Mouse (Mus musculus): Measurements from ENCODE around the gene Anp32e. TPM values are rescaled to one million over a fixed set of nuclear protein-coding genes. Genes with fewer than 3 reads are reported as not detected.

The Anp32e gene
- polyA plus RNA-seq, 1 experiment from 2014 or later, result 196 TPM

- Histone ChIP-seq H3K27me3 (no peaks in the 10 kb centered on the region), H3K4me1 (peaks cover 32% of the 10 kb centered on the region), H3K36me3 (peaks cover 30% of the 10 kb centered on the region), H3K4me3 (peak overlapping the region; percentile 12), H3K9me3 (no peaks in the 10 kb centered on the region), H3K27ac (replicated peaks) (peak overlapping the region; percentile 93), H3K4me2 (replicated peaks) (peak overlapping the region; percentile 34), H3K9ac (replicated peaks) (peak overlapping the region; percentile 27)
- WGBS, result 3% methylated on average over 21 of the region's 21 CpGs
- peak; percentile 12; the same call in 1 of the 2 replicates for ATAC-seq (replicated peaks)
Measured at GRCm38 (mm10) chr3:95986001-95986622, 57.1 kb downstream of the Anp32e start.

- no peak for ATAC-seq (replicated peaks)
- no peak overlapping the region for H3K9ac ChIP-seq (replicated peaks)
- H3K27me3 ChIP-seq, result no peaks in the 10 kb centered on the region
- H3K4me3 ChIP-seq, result no peak overlapping the region
- peaks cover 37% of the 10 kb centered on the region for H3K36me3 ChIP-seq
- peaks cover 33% of the 10 kb centered on the region for H3K4me1 ChIP-seq
- H3K9me3 ChIP-seq, result no peaks in the 10 kb centered on the region
- H3K27ac ChIP-seq (replicated peaks), result peak overlapping the region; percentile 93
- H3K4me2 ChIP-seq (replicated peaks), result no peak overlapping the region
- WGBS, result 81% methylated on average over 4 of the region's 4 CpGs
Measured at GRCm38 (mm10) chr3:95986984-95987383, 57.9 kb downstream of the Anp32e start.

GRCm38 (mm10) chr3:95987386-95988110, 58.5 kb downstream of the Anp32e start:
- H3K4me2 ChIP-seq (replicated peaks), result no peak overlapping the region
- no peaks in the 10 kb centered on the region for H3K9me3 ChIP-seq
- H3K4me3 ChIP-seq, result no peak overlapping the region
- peaks cover 39% of the 10 kb centered on the region for H3K4me1 ChIP-seq
- ATAC-seq (replicated peaks), result no peak
- peaks cover 40% of the 10 kb centered on the region for H3K36me3 ChIP-seq
- H3K27me3 ChIP-seq, result no peaks in the 10 kb centered on the region
- 76% methylated on average over 6 of the region's 6 CpGs for WGBS
- no peak overlapping the region for H3K9ac ChIP-seq (replicated peaks)
- H3K27ac ChIP-seq (replicated peaks), result peak overlapping the region; percentile 93; the same call in 1 of the 2 replicates

GRCm38 (mm10) chr3:95988138-95988537, 59.1 kb downstream of the Anp32e start:
- H3K9me3 ChIP-seq, result no peaks in the 10 kb centered on the region
- no peak overlapping the region for H3K9ac ChIP-seq (replicated peaks)
- H3K36me3 ChIP-seq, result peaks cover 41% of the 10 kb centered on the region
- H3K4me1 ChIP-seq, result peaks cover 44% of the 10 kb centered on the region
- no peak overlapping the region for H3K4me2 ChIP-seq (replicated peaks)
- no peak for ATAC-seq (replicated peaks)
- WGBS, result 96% methylated on average over 1 of the region's 1 CpGs
- no peaks in the 10 kb centered on the region for H3K27me3 ChIP-seq
- H3K4me3 ChIP-seq, result no peak overlapping the region
- no peak overlapping the region for H3K27ac ChIP-seq (replicated peaks)

- no peaks in the 10 kb centered on the region for H3K9me3 ChIP-seq
- no peak overlapping the region for H3K4me2 ChIP-seq (replicated peaks)
- H3K27me3 ChIP-seq, result no peaks in the 10 kb centered on the region
- H3K27ac ChIP-seq (replicated peaks), result no peak overlapping the region
- ATAC-seq (replicated peaks), result no peak
- peaks cover 41% of the 10 kb centered on the region for H3K36me3 ChIP-seq
- WGBS, result 55% methylated on average over 10 of the region's 10 CpGs
- no peak overlapping the region for H3K4me3 ChIP-seq
- no peak overlapping the region for H3K9ac ChIP-seq (replicated peaks)
- H3K4me1 ChIP-seq, result peaks cover 52% of the 10 kb centered on the region
Measured at GRCm38 (mm10) chr3:95988969-95989368, 59.9 kb downstream of the Anp32e start.

GRCm38 (mm10) chr3:95990413-95990941, 61.4 kb downstream of the Anp32e start:
- Histone ChIP-seq H3K4me1 (peaks cover 47% of the 10 kb centered on the region), H3K9me3 (no peaks in the 10 kb centered on the region), H3K4me2 (replicated peaks) (no peak overlapping the region), H3K27ac (replicated peaks) (no peak overlapping the region), H3K36me3 (peaks cover 41% of the 10 kb centered on the region), H3K4me3 (no peak overlapping the region), H3K9ac (replicated peaks) (no peak overlapping the region), H3K27me3 (no peaks in the 10 kb centered on the region)
- WGBS, result 89% methylated on average over 12 of the region's 12 CpGs
- ATAC-seq (replicated peaks), result no peak

- H3K27ac ChIP-seq (replicated peaks), result peak overlapping the region; percentile 98
- H3K4me3 ChIP-seq, result peak overlapping the region; percentile 82
- peaks cover 49% of the 10 kb centered on the region for H3K4me1 ChIP-seq
- no peak for ATAC-seq (replicated peaks)
- no peaks in the 10 kb centered on the region for H3K27me3 ChIP-seq
- no peaks in the 10 kb centered on the region for H3K9me3 ChIP-seq
- 29% methylated on average over 5 of the region's 5 CpGs for WGBS
- H3K9ac ChIP-seq (replicated peaks), result peak overlapping the region; percentile 97
- peaks cover 41% of the 10 kb centered on the region for H3K36me3 ChIP-seq
- H3K4me2 ChIP-seq (replicated peaks), result peak overlapping the region; percentile 79
Measured at GRCm38 (mm10) chr3:95992990-95993603, 64.1 kb downstream of the Anp32e start.

GRCm38 (mm10) chr3:95993881-95994280, 64.8 kb downstream of the Anp32e start:
- ATAC-seq (replicated peaks), result no peak
- H3K4me1 ChIP-seq, result peaks cover 51% of the 10 kb centered on the region
- 21% methylated on average over 4 of the region's 4 CpGs for WGBS

GRCm38 (mm10) chr3:95994381-95994846, 65.4 kb downstream of the Anp32e start:
- H3K27me3 ChIP-seq, result no peaks in the 10 kb centered on the region
- H3K9me3 ChIP-seq, result no peaks in the 10 kb centered on the region
- peak overlapping the region; percentile 79 for H3K4me2 ChIP-seq (replicated peaks)
- peaks cover 46% of the 10 kb centered on the region for H3K4me1 ChIP-seq
- H3K9ac ChIP-seq (replicated peaks), result peak overlapping the region; percentile 97
- no peak for ATAC-seq (replicated peaks)
- peaks cover 28% of the 10 kb centered on the region for H3K36me3 ChIP-seq
- H3K4me3 ChIP-seq, result peak overlapping the region; percentile 82
- H3K27ac ChIP-seq (replicated peaks), result peak overlapping the region; percentile 98
- 3% methylated on average over 6 of the region's 6 CpGs for WGBS

More at GRCm38 (mm10) chr3:95993881-95994280, 64.8 kb downstream of the Anp32e start:
- H3K27ac ChIP-seq (replicated peaks), result peak overlapping the region; percentile 98
- no peaks in the 10 kb centered on the region for H3K9me3 ChIP-seq
- peak overlapping the region; percentile 97 for H3K9ac ChIP-seq (replicated peaks)
- H3K36me3 ChIP-seq, result peaks cover 33% of the 10 kb centered on the region
- H3K27me3 ChIP-seq, result no peaks in the 10 kb centered on the region
- peak overlapping the region; percentile 79 for H3K4me2 ChIP-seq (replicated peaks)
- H3K4me3 ChIP-seq, result peak overlapping the region; percentile 82

- Histone ChIP-seq H3K36me3 (peaks cover 20% of the 10 kb centered on the region), H3K4me1 (peaks cover 46% of the 10 kb centered on the region)
Measured at GRCm38 (mm10) chr3:95994975-95995801, 66.1 kb downstream of the Anp32e start.

GRCm38 (mm10) chr3:95995802-95996428, 66.9 kb downstream of the Anp32e start, which contains the start of gene Plekho1:
Gene Plekho1 (minus strand): TSS chr3:95996001.
- under 1% methylated on average over 59 of the region's 84 CpGs for WGBS
- Histone ChIP-seq H3K9me3 (no peaks in the 10 kb centered on the region), H3K36me3 (peaks cover 13% of the 10 kb centered on the region), H3K9ac (replicated peaks) (peak within 1 kb of the TSS; percentile 97), H3K27me3 (no peaks in the 10 kb centered on the region), H3K4me3 (peak within 1 kb of the TSS; percentile 82), H3K4me2 (replicated peaks) (peak within 1 kb of the TSS; percentile 79), H3K27ac (replicated peaks) (peak within 1 kb of the TSS; percentile 98), H3K4me1 (peaks cover 46% of the 10 kb centered on the region)
- ATAC-seq (replicated peaks), result peak; percentile 72

More at GRCm38 (mm10) chr3:95994975-95995801, 66.1 kb downstream of the Anp32e start:
- peak overlapping the region; percentile 79 for H3K4me2 ChIP-seq (replicated peaks)
- peak overlapping the region; percentile 82 for H3K4me3 ChIP-seq
- H3K9ac ChIP-seq (replicated peaks), result peak overlapping the region; percentile 97
- H3K27me3 ChIP-seq, result no peaks in the 10 kb centered on the region
- peak; percentile 70 for ATAC-seq (replicated peaks)
- H3K9me3 ChIP-seq, result no peaks in the 10 kb centered on the region
- H3K27ac ChIP-seq (replicated peaks), result peak overlapping the region; percentile 98
- WGBS, result under 1% methylated on average over 49 of the region's 51 CpGs

All from forebrain, embryonic 15.5 days (tissue).